Mouse (Mus musculus) heart, postnatal 4 days (tissue): ENCODE results near the gene Eif6. TPM values are rescaled to one million over a fixed set of nuclear protein-coding genes. Genes with fewer than 3 reads are reported as not detected.
A peak's percentile ranks its signal among the peaks of the same experiment; 100 is the strongest.

Experiments
- DNase-seq: peaks from one replicate; pipeline ENCODE4 v3.0.0; 2021
- total RNA-seq, 2 experiments: library from RNA; stranded (reverse); gene quantifications; 2 replicates each; pipeline ENCODE4 v1.2.3; 2021

Eif6 gene
- total RNA-seq, 2 experiments from 2014 or later: 86.4 to 95.7 TPM

GRCm38 (mm10) chr2:155786905-155787304 is 39.8 kb downstream of the Eif6 start:
- no peak for DNase-seq

- DNase-seq: no peak
Measured at GRCm38 (mm10) chr2:155784534-155784933, 42.2 kb downstream of the Eif6 start.

GRCm38 (mm10) chr2:155779506-155779905 is 47.2 kb downstream of the Eif6 start:
- no peak for DNase-seq

- no peak for DNase-seq
Measured at GRCm38 (mm10) chr2:155779066-155779465, 47.7 kb downstream of the Eif6 start.

DNA sequence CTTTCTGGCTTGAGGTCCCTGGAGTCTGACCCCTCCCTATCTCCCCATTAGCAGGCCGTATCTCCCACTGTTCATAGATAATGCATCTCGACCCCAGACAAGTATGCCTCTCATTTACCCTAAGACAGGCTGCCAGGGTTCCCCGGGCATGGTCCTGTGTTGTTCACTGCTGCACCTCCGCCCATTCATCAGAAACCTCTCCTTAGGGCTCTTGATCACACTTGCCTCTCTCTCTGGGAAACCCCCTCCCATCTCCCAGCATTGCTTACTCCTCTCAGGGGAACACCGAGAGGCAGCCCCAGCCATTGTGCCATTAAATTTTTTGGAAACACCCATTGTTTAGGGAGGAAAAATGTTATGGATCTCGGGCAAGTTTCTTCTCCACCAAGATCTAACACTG is 48.7 kb downstream of the Eif6 start:
- DNase-seq: no peak

DNA sequence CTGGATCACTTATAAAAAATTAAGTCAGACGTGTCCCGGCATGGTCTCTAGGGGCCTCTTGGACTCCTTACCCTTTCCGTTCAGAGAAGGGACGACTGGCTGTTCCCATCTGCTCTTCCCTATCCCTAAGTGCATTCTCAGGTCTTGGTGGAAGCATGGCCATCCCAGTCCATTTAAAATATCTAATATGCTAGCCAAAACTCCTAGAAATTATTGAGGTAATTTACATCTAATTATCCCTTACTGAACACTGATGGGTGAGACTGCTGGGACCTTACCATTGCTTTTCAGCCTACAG is 49.1 kb downstream of the Eif6 start:
- DNase-seq: no peak

GRCm38 (mm10) chr2:155776824-155777687 is 49.7 kb downstream of the Eif6 start:
- no peak for DNase-seq

DNA sequence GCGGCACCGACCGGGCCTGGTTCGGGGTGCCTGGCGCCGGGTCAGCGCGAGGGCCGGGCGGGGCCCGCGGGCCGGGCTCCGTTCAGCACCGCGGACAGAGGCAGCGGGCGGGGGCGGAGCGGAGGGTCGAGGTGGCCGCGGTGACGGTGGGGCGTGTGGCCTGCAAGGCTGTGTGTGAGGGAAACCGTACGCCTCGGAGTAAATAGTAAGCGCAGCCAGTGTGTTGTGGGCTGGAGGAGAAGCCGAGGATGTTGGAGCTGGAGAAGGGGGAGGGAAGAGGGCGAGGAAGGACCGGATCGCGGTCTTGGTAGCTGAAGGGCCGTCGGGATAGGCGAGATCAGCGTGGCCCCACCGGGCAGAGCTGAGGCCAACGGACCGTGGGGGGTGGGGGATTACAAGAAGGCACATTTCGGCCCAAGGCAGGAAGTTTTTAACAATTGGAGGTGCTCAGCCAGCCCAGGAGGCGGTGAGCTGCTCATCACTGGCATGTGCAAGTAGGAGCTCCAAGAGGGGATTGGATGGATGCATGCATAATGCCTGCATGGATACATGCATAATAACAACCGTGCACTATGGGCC is 51.0 kb downstream of the Eif6 start:
- DNase-seq: peak; percentile 80

GRCm38 (mm10) chr2:155774927-155775684 is 51.6 kb downstream of the Eif6 start, which contains the start of gene Mmp24:
Gene Mmp24 (plus strand): TSS chr2:155775342.
- DNase-seq: no peak

GRCm38 (mm10) chr2:155774261-155774926 is 52.3 kb downstream of the Eif6 start:
- no peak for DNase-seq

- no peak for DNase-seq
Measured at GRCm38 (mm10) chr2:155773664-155774063, 53.1 kb downstream of the Eif6 start.

Other genes starting within 250 kb of the Eif6 start
- gene Gss, start 234.1 kb downstream of the Eif6 start, total RNA-seq: 10 to 100 TPM; 17.3 to 18.2 TPM
- 10 to 100 TPM; 60.5 to 63.8 TPM for gene Myh7b, start 215.7 kb downstream of the Eif6 start, total RNA-seq
- gene Trpc4ap, start 134.5 kb downstream of the Eif6 start, total RNA-seq: 10 to 100 TPM; 81.3 to 82.1 TPM
- 1 to 10 TPM; 9.3 to 9.7 TPM for gene Edem2, start 97.5 kb downstream of the Eif6 start, total RNA-seq
- not detected for gene Gm17581, start 91.1 kb downstream of the Eif6 start, total RNA-seq
- gene Procr, start 75.8 kb downstream of the Eif6 start, total RNA-seq: 1 to 10 TPM; 5.6 to 8.0 TPM
- gene Mmp24, start 51.6 kb downstream of the Eif6 start, total RNA-seq: under 1 TPM; 0.07 TPM
- 10 to 100 TPM; 11.0 to 11.5 TPM for gene BC029722, start 7.5 kb downstream of the Eif6 start, total RNA-seq
- not detected for gene Fam83c, start 7.9 kb upstream of the Eif6 start, total RNA-seq
- gene Uqcc1, start 103.4 kb upstream of the Eif6 start, total RNA-seq: 100 to 1,000 TPM; 149 to 164 TPM
- not detected for gene Gm15557, start 113.8 kb upstream of the Eif6 start, total RNA-seq
- gene Gdf5, start 118.4 kb upstream of the Eif6 start, total RNA-seq: under 1 TPM in 1 of 2 experiments, not detected in 1; 0.12 TPM
- gene Cep250, start 129.5 kb upstream of the Eif6 start, total RNA-seq: 10 to 100 TPM; 11.9 to 14.4 TPM
- under 1 TPM; 0.18 to 0.21 TPM for gene 6430550D23Rik, start 181.1 kb upstream of the Eif6 start, total RNA-seq
- gene Ergic3, start 181.1 kb upstream of the Eif6 start, total RNA-seq: 10 to 100 TPM; 86.5 to 91.5 TPM
- not detected for gene Fer1l4, start 226.0 kb upstream of the Eif6 start, total RNA-seq
- gene Spag4, start 238.2 kb upstream of the Eif6 start, total RNA-seq: 1 to 10 TPM in 1 of 2 experiments, under 1 TPM in 1; 0.79 to 1.5 TPM